ENCODE assay signal across 8 mouse cellular contexts in the genomic region with DNA sequence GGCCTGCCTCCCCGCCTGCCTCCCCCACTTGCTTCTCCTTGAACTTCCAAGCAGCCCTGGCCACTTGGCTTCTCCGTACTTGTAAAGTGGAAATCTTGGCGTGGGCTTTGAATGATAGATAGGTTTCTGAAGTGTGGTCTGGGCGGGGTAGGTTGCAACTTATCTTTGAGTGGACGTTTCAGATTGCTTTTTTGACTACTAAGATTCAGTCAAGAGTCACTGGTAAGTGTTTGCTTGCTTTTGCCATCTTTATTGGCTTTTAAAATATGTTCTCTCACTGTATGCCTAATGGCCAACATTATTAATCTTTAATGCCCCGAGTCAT. TPM values are rescaled to one million over a fixed set of nuclear protein-coding genes. Genes with fewer than 3 reads are reported as not detected.
DNase-seq lines count a peak whose midpoint lies in the region; ATAC-seq and TF ChIP-seq lines count a peak whose summit lies in the region.
"Had no signal": no experiment of that assay in that cellular context is flagged by ENCODE, and none has a peak within 500 bp of the region (broad histone marks: within the 10 kb centered on the region; RNA-seq: fewer than 3 reads in every experiment).

No protein-coding gene starts in this region.

- ATAC-seq in limb, embryonic 15.5 days (ENCODE audit: insufficient number of reproducible peaks, low FRiP score, low TSS enrichment, low read depth) = no peak
- ATAC-seq in stomach, postnatal 0 days (ENCODE audit: low FRiP score, low TSS enrichment) = no peak

- peak overlapping the region; percentile 85 for H3K4me3 ChIP-seq in spleen, adult 2 months (ENCODE audit: extremely low read depth, insufficient read depth, insufficient read length)
- peak overlapping the region; percentile 90 for H3K4me3 ChIP-seq in forebrain, embryonic 10.5 days
- H3K4me3 ChIP-seq in limb, embryonic 15.5 days = peak overlapping the region; percentile 86
- H3K4me3 ChIP-seq in stomach, postnatal 0 days (ENCODE audit: low read depth, low read length) = peak overlapping the region; percentile 83

- H3K9ac ChIP-seq in limb, embryonic 15.5 days = peak overlapping the region; percentile 87
- peak overlapping the region; percentile 82 for H3K9ac ChIP-seq in stomach, postnatal 0 days (ENCODE audit: low read length)

- H3K4me1 ChIP-seq in spleen, adult 2 months (ENCODE audit: control insufficient read depth, insufficient read depth, insufficient read length) = peaks cover 2% of the 10 kb centered on the region; the same call in 1 of the 2 replicates
- peaks cover 23% of the 10 kb centered on the region for H3K4me1 ChIP-seq in forebrain, embryonic 10.5 days
- peaks cover 7% of the 10 kb centered on the region for H3K4me1 ChIP-seq in limb, embryonic 15.5 days
- no peaks in the 10 kb centered on the region for H3K4me1 ChIP-seq in stomach, postnatal 0 days (replicated peaks; ENCODE audit: control insufficient read depth, insufficient read depth)

- whole genome bisulfite sequencing in spleen, adult 2 months = 6% methylated on average over 6 of the region's 6 CpGs
- WGBS in forebrain, embryonic 10.5 days = 2% methylated on average over 6 of the region's 6 CpGs
- under 1% methylated on average over 6 of the region's 6 CpGs for WGBS in limb, embryonic 15.5 days
- 1% methylated on average over 6 of the region's 6 CpGs for WGBS in stomach, postnatal 0 days

- TF ChIP-seq EP300 in stomach, postnatal 0 days (optimal IDR thresholded peaks at IDR 0.05) = no peak

- peak overlapping the region; percentile 92 for H3K4me2 ChIP-seq in limb, embryonic 15.5 days
- H3K4me2 ChIP-seq in stomach, postnatal 0 days (replicated peaks; ENCODE audit: low read depth) = peak overlapping the region; percentile 100

- peaks cover 2% of the 10 kb centered on the region; the same call in 1 of the 2 replicates for H3K36me3 ChIP-seq in spleen, adult 2 months (ENCODE audit: control insufficient read depth, insufficient read depth, low read length)
- H3K36me3 ChIP-seq in forebrain, embryonic 10.5 days (replicated peaks) = peaks cover 43% of the 10 kb centered on the region
- H3K36me3 ChIP-seq in limb, embryonic 15.5 days = peaks cover 12% of the 10 kb centered on the region; the same call in 1 of the 2 replicates
- no peaks in the 10 kb centered on the region for H3K36me3 ChIP-seq in stomach, postnatal 0 days (ENCODE audit: control insufficient read depth, insufficient read depth, low read length)

- TF ChIP-seq POLR2A in spleen, adult 2 months (IDR thresholded peaks at IDR 0.05; ENCODE audit: low read depth, low read length) = no peak

- H3K27me3 ChIP-seq in spleen, adult 2 months (ENCODE audit: control insufficient read depth, insufficient read depth, low read length) = no peaks in the 10 kb centered on the region
- H3K27me3 ChIP-seq in forebrain, embryonic 10.5 days (ENCODE audit: poor library complexity, severe bottlenecking) = no peaks in the 10 kb centered on the region
- no peaks in the 10 kb centered on the region for H3K27me3 ChIP-seq in limb, embryonic 15.5 days
- no peaks in the 10 kb centered on the region for H3K27me3 ChIP-seq in stomach, postnatal 0 days (ENCODE audit: control insufficient read depth, insufficient read depth, low read length)

- no peak for DNase-seq in spleen, adult 2 months (ENCODE audit: low read depth in 1 of 2, low spot score in 2 of 2)
- no peak for DNase-seq in spleen, postnatal 36 days (ENCODE audit: low spot score in 2 of 2)
- no peak for DNase-seq in forebrain, embryonic 10.5 days (ENCODE audit: extremely low spot score, low spot score)
- DNase-seq in stomach, postnatal 0 days (ENCODE audit: low spot score) = no peak
- no peak for DNase-seq in retina, postnatal 1 day
- DNase-seq in adrenal gland, adult (ENCODE audit: inconsistent age in 2 of 2, low spot score in 1 of 2) = no peak
- DNase-seq: cerebellum, adult 18-20 months had no signal

- no peak overlapping the region for H3K27ac ChIP-seq in spleen, adult 2 months (ENCODE audit: insufficient read depth, low read length)
- H3K27ac ChIP-seq in forebrain, embryonic 10.5 days = peak overlapping the region; percentile 99
- H3K27ac ChIP-seq in limb, embryonic 15.5 days = peak overlapping the region; percentile 85; the same call in 1 of the 2 replicates
- no peak overlapping the region for H3K27ac ChIP-seq in stomach, postnatal 0 days (replicated peaks)

- no peak for TF ChIP-seq CTCF in spleen, adult 2 months (IDR thresholded peaks at IDR 0.05; ENCODE audit: extremely low read depth, insufficient read depth, insufficient read length, insufficient replicate concordance)
- no peak for TF ChIP-seq CTCF in stomach, postnatal 0 days (IDR thresholded peaks at IDR 0.05; ENCODE audit: low read depth)

- no peaks in the 10 kb centered on the region for H3K9me3 ChIP-seq in forebrain, embryonic 10.5 days
- no peaks in the 10 kb centered on the region for H3K9me3 ChIP-seq in limb, embryonic 15.5 days
- no peaks in the 10 kb centered on the region for H3K9me3 ChIP-seq in stomach, postnatal 0 days (ENCODE audit: control insufficient read depth, low read length)

RNA-seq across cellular contexts. Expression of a gene that starts 0.8 kb away (rescaled TPM):
- 0.79 and 0.87 TPM in 2 replicates for polyA plus RNA-seq in spleen, adult 2 months (2012; rRNA removed)
- 115 and 122 TPM in 2 replicates for polyA plus RNA-seq in forebrain, embryonic 10.5 days (2016; fragmentation: Nextera tagmentation; extraction: Ambion mirVana)
- 33.0 and 36.1 TPM in 2 replicates for polyA plus RNA-seq in limb, embryonic 15.5 days (2015; fragmentation: Nextera tagmentation; extraction: Ambion mirVana)
- 13.7 and 14.3 TPM in 2 replicates for polyA plus RNA-seq in stomach, postnatal 0 days (2015; fragmentation: Nextera tagmentation; extraction: Ambion mirVana)

Comparison
In these comparisons a context has a peak if more than half of its experiments do, and no peak if none do; other contexts are left out.
1. H3K27ac ChIP-seq: peak in forebrain, embryonic 10.5 days (single experiment) and limb, embryonic 15.5 days (single experiment); none in spleen, adult 2 months (single experiment) and stomach, postnatal 0 days (single experiment).
2. Peak in every context shown above with its lines, with median percentiles within 50 percentile points of each other: H3K4me3 ChIP-seq.